Mouse (Mus musculus) urinary bladder, postnatal 36 days (tissue): ENCODE results near the gene Serinc5.
"Not testable (repeated sequence)": the region's sequence is repeated elsewhere in the genome, so short reads cannot be mapped to it uniquely, and the experiment has no call there.

Experiments
- DNase-seq, 2 experiments: peaks; one replicate each; pipeline ENCODE4 v3.0.0; 2022; ENCODE audit warnings: low spot score in 2 of 2, mixed read lengths in 1 of 2

Serinc5 gene

DNA sequence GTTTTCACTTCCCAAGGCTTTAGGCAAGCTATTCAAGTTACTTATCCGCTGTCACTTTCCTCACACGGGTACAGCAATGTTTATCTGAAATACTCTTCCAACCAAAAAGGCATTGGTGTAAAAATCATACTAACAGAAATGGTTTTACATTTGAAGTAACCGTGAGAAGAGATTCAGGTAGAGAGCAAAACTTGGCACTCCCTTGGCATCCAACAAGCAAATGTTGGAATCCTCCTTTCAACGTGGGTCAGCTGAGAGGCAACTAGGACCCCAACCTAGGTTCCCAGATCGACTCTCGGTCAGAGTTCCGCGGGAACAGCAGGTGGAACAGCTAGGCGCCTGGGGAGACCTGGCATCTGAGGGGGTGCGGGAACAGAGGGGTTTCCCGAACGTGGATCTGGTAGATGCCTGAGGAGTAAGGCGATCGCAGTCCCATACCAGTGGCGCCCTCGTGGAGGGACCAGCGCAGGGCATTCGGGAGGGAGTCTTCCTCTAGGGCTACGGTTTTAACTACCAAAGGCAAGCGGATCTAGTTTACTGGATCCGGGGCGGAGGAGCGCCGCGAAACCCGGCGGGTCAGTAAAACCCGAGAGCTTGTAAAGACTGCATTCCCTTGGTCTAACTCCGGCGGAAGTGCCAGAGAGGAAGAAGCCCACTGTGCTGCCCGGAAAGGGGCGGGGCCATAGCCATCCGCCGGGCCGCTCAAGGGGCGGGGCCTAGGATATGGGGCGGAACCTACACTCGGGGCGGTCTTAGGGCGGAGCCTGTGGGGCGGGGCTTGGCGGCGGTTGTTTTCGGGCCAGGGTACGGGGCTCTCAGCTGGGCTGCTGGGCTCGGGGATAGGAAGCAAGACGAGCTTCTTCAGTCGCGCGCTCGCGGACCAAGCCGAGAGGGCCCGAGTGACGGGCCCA is at the start of gene Serinc5:
Serinc5 (plus strand) TSS at position 781 of the 911 bp plus-strand sequence.
- peak; percentile 98 to 99 for DNase-seq

DNA sequence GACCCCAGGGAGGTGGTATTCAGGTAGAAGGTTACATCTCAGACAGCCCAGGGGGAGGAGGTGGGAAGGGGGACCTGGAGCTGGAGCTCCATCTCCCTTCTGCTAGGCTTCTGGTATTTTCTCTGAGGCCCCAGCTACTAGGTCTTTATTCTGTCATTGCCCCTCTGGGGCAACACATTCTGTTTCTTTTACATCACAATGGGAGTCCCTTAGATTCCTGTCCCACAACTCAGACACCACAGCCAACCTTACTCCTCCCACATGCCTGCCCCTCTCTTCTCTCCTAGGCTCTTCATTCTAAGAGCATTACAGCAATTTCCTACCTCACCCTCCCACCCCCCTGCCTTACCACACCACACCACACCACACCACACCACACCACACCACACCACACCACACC is 34.8 kb upstream of the Serinc5 start, which contains the start of gene Spz1:
Spz1 (minus strand) TSS at position 101 of the 400 bp plus-strand sequence.
- no peak for DNase-seq

DNA sequence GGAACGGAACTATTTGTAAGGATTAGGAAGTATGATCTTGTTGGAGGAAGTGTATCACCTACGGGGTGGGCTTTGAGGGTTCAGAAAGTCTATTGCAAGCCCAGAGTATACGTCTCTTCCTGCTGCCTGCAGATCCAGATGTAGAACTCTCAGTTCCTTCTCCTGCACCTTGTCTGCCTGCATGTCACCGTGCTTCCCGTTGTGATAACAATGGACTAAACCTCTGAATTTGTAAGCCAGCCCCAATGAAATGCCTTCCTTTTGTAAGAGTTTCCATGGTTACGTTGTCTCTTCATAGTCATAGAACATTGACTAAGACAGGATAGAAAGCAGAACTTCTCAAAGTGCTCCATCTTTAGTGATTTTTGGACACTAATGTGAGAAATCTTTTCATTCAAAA is 34.2 kb upstream of the Serinc5 start:
- DNase-seq = no peak

DNA sequence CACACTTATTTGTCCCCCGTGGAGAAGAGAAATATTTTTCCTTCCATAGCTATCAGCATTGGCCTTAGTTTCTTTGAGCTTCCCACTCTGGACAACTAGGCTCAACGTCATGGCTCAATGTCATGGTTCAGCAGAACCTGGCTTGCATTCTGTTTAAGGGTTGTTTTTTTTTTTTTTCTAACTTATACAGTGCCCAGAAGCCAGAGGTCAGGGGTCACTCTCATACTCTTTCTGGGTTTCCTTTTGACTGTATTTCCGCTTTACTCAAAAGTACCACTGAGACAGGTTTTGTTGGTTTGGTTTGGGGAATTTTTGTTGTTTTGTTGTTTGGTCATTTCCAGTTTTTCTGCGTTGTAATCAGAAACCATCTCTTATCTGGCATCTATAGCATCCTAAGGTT is 32.7 kb upstream of the Serinc5 start:
- DNase-seq = no peak

DNA sequence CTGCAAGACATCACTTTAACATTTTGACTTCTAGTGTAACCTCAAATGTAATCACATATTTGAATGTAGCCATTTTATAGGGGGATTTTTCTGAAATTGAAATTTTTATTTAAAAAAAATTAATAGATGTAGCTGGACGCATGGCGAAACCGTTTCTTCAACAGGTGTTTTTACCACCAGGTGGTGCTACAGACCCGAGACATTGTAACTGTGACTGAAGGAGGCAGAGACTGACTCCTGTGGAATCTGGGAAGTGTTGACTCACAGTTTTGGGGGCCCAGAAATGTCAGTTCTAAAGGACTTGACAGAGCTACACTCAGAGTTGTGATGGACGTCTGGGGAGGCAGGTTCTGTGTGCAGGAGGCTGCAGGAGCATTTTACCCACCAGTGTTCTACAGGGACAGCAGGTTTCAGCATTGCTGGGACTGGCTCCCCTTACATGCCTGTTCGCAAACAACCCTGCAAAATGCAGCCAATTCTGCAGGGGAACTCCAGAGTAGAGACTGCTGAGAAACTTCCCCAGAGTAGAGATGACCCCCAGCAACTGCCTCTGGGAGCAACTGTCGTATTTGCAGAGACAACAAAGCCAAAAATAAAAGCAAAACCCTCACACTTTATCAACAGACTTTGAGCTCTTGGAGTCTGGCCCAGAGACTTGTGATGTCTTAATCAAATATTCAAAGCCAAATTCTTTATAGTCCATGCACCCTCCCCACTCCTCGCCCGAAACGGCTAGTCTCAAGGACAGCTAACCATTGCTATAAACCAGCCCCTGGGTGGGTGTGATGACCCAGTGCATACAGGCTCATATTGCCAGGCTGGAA is 30.5 kb upstream of the Serinc5 start:
- DNase-seq = peak; percentile 56 to 66

DNA sequence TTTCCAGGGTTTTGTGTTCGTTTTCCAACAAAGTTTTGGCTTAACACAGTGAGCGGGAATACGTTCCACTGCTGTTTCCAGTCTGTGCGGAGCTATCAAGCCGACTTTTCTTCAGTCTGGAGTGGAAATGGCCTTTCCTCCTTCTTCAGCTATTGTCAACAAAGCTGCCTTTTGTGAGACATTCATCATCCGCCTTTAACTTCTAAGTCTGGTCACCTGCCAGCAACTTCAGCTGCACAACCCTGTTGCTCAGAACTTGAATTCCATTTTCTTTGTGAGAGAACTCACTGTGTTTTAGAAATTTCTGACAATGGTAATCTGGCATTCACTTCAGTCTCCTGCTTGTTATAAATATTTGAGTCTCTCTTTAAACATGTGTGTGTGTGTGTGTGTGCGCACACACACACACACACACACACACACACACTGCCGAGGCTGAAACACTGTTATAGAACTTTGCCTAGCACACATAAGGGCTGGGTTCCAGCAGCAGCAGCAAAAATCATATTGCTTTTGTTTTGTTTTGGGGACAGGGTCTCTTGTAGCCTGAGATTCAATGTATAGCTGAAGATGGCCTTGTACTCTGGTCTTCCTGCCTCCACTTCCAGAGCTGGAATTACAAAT is 26.7 kb upstream of the Serinc5 start:
- DNase-seq = no peak

DNA sequence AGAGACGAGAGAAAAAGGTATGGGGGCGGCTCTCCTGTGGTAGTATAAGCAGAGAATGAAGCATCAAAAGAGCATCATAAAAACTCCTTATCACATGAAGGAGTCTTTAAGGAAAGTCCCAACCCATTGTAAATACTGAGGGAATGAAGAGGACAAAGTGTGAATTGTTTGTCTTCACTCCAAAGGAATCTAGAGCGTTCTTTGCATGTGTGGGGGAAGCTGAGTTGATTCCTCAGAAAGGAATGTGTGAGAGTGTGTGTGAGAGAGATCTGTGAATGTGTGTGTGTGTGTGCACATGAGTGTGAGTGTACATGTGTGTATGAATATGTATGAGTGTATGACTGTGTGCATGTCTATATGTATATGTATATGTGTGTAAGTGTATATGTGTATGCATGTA is 22.2 kb upstream of the Serinc5 start:
- DNase-seq = no peak

DNA sequence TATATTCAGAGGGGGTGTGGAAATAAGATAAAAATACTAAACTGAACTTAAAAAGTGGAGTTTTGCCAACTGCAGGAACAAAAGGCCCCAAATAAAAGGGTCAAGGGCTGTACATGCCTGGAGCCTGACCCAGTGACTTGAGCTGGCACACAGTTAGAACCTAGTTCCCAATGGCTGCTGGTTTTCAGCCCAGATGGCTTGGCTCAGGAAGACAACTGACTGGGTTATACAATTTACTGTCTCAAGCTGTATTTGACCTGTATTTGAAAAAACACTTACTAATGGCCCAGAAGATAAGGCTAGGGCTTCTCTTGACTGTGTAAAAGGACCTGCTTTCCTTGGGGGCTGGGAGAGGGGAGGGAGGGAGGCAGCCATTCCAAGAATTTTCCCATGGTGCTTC is 21.6 kb upstream of the Serinc5 start:
- DNase-seq = peak in 1 of 2 experiments; percentile 16

DNA sequence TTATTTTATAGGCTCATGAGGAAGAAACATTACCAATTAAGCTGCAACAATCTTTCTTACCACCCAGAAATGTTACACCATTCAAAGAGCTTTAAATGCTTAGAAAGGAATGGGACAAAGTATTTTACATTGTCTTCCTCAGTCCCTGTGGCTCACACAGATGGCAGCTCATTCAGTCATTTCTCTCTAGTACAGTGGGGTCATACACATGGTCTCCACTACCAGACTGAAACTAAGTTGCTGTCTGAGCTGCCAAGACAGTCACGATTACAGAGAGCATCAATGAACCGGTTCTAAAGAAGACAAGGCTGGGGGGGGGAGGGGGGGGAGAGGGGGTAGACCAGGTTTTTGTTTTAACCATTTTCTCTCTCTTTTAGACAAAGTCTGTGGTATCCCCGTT is 19.7 kb upstream of the Serinc5 start:
- no peak for DNase-seq

DNA sequence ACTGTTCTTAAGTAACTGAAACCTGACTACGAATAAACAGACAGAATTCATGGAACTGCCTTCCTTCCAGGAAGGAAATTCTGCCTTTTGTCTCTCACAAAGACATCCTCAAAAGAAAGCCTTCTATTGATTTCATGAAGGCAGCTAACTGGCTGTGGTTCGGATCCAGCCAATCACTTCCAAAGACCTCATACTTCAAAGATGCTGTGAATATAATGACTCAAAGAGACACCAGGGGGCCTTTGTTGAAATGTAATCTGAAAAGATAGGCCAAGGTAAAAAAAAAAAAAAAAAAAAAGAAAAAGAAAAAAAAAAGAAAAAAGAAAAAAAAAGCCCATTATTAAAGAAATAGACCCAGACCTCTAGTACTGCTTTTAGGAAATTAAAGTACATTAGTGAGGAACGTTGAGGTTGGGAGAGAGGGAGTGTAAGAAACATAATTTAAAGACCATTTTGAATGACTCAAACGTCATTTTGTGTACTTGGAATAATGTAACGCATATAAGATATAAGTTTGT is 18.6 kb upstream of the Serinc5 start:
- no peak for DNase-seq

DNA sequence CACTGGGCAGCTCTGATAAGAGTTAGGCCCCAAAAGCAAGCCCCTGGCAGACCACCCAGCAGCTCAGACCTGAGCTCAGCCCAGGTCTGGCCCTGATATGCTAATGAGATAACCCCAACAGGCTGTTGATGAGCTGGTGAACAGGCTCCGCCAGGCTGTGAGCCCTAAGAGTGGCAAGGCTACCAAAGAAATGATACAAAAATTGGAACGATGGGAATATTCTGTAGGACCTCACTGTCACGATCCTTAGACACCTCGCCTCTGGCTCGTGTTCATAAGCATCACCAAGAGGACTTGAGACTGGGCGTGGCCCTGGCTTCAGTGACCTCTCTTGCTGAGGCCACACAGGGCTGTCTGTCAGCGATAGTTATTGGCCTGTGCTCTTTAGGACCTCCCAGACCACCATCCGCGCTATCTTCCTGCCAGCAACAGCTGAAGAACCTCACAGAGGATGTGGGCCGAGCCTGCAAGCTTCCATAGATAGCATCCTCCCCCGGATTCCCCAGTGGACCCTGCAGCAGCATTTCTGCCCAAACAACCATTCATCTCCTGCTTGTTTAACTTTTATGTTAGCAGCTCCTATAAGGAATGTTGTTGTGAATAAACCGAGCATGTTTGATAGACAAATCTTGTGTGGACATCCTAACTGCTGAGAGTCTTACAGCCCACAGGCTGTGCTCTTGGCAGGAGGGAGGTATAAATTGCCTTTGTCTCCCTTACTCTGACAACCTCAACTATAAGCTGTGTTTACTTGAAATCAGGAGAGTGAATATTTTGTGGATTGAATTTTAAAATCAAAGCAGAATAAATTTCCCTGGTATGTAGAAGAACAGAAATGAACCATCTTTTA is 17.9 kb upstream of the Serinc5 start:
- DNase-seq = peak in 1 of 2 experiments; percentile 30

DNA sequence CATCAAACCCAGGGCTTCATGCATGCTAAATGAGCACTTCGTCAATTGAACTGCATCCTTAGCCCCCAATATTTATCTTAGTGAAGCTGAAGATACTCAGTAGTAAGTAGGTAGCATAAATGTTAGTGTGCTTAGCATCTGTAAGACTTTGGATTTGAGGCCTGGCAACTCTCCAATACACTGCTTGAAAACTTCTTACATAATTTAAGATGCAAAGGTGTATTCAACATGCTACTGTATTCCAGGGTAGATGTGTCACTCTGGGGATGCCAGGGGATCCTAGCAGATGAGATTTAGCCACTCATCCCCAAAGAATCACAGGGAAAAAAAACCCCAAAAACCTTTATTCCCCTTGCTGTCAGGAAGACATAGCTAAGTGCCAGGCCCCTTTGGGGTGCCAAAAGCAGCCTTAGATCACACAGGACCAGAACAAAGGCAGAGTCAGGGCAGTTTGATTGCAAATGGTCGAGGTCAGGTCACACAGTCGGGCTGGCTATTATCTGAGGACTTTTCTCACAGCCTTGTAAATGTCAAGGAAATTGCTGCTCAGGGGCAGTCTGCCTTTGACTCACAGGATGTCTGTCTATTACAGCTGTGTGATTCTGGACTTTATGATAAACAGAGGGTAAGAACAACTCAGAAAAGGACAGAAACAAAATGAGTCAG is 17.0 kb upstream of the Serinc5 start:
- DNase-seq = no peak

DNA sequence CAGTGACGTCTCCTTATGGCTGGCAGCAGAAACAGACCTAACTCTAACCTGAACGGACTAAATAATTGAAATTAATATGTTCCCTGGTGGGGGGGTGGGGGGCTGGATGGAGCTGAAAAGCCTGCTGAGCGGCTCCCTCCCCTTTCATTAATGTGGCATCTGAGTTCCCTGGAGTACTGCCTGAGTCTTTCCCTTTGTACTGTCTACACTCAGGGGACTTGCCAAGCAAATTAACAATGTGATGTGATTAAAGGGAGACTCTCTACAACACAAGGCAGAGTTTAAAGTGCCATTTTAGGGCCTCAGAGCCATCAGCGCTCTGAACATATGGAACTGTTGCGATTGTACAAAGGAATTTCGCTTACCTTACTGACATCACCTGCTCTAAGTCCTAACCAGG is 16.4 kb upstream of the Serinc5 start:
- DNase-seq = no peak

DNA sequence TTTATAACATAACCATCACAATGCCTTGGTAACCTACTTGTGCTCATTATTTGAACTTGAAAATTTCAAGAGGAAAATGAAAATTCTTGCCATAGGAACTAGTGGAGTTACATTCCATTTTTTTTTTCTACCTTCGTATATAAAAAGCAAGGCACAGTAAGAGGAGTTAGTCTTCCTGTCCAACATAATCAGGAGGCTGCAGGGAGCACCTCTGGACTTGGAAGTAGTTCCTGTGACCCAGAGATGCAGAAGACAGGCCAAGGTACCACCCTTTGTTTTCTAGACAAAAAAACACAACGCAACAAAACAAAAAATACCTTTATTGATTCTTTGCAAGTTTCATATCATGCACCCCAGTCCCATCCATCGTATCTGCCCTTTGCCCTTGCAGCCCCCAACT is 16.0 kb upstream of the Serinc5 start:
- no peak for DNase-seq

DNA sequence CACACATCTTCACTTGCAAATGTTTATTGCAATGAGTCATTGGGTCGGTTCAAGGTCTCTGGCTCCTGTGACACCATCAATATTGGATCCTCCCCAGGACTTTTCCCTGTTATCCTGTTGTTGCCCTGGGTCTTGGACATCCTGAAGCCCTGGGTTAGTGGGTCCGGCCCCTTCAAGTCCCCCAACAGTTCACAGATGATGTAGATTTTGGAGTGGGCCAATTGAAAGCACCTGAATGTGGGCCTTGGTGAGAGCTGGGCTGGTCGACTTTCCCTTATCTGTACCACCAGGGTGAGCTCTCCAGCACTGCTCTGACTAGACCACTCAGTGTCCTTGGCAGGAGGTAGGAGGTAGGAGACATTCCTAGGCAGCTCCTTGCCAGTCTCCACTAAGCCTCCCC is 15.5 kb upstream of the Serinc5 start:
- DNase-seq = no peak

DNA sequence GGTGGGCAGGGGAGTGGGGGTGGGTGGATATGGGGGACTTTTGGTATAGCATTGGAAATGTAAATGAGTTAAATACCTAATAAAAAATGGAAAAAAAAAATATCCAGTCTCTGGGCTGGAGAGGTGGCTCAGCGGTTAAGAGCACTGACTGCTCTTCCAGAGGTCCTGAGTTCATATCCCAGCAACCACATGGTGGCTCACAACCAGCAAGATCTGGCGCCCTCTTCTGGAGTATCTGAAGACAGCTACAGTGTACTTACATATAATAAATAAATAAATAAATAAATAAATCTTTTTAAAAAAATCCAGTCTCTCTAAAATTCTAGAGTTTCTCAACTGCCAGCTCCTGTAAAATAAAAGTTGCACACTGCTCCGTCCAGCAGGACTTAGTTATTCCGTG is 5.6 kb upstream of the Serinc5 start:
- DNase-seq = not testable (repeated sequence)

DNA sequence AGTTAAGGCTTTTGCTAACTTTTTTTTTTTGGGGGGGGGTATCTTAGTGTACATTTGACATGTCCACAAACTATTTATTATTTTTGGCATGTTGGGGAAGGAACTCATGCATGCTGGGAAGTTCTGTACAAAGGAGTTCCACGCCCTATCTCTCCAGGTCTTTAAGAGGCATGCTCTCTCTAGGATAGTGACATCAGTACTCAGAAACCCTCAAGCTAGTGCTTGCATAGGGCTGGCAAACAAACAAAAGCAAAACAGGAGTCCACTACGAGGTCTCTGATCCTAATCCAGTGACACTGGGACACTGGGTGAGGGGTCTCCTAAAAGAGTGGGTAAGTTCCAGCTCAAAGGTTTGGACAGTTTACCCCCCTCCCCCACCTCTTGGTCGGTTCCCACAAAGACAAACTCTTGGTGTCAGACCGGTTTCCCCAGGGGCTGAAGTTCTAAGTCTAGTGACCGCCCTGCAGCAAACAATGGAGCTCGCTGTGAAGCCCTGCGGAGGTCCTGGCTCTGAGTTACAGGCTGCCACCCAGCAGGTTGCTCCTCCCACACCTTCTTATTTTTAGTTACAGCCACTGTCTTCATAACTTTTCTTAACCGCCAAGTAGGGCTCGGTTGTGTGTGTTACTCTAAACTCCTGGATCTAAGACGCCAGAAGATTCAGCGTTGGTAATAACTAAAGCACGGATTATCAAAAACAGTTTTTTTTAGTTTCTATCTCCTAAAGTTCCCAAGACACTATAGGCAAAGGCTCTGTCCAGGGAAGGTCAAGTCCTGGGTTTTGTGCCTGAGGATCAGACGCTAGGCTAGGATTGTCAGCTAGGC is 1.2 kb upstream of the Serinc5 start:
- peak; percentile 54 to 64 for DNase-seq

DNA sequence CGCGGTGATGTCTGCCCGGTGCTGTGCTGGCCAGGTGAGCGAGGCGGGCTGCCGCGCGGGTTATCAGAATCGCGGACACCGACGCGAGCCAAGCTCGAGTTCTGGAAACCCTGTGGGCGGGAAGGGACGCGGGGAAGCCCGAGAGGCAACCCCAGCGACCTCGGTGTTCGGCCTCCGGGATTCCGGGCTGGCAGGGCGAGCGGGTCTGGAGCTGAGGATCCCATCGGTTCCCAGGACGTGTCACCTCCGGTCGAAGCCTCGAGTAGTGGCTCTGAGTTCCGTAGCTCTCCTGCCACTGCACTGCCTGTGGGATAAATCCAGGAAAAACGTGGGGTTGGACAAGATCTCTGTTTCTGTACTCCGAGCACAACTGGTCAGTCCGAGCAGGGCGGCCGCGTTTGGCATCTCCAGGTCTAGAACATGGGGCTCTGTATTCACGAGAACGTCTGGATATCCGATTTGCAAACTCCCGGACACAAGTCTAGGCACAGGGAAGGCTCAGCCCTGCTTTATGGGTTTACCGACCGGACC is 428 bp downstream of the Serinc5 start:
- no peak for DNase-seq

DNA sequence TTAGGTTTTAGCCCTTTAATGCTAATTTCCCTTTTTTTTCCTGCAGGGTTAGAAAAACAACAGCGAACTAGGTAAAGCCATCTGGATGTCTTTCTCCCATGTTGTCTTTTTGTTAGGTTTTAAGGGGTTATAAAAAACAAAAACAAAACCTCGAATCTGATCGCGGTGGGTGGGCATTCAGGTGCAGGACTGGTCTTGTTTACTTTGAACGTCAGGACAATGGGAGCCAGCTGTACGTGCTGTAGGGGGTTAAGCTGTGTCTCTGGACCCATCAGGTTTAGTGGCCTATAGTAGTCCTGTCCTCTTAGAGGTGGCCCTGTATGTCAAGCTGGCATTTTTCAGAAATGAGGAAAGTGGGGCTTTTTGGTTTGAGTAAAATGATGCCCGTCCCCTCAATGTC is 1.0 kb downstream of the Serinc5 start:
- DNase-seq = no peak
